ENCODE assay signal across 34 mouse cellular contexts in the genomic region with DNA sequence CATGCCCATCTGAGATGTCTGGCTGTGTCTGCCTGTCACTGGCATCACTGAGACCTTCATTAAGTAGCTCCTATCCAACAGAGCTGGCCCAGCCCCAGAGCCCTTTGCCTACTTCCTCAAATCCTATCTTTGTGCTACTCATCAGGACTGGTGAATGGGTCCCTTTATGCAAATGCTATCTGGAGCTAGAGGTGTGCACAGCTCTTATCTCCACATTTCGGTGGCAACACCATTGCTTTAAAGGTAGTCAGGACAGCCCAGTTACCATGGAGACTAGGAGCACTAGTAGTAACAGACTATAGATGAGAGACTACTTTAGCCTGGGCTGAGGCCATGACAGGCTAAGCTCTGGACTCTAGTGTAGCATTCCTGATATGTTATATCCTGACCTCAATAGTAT. TPM values are rescaled to one million over a fixed set of nuclear protein-coding genes. Genes with fewer than 3 reads are reported as not detected.
A peak's percentile ranks its signal among the peaks of the same experiment; 100 is the strongest.
DNase-seq lines count a peak whose midpoint lies in the region; ATAC-seq and TF ChIP-seq lines count a peak whose summit lies in the region.
"Had no signal": no experiment of that assay in that cellular context is flagged by ENCODE, and none has a peak within 500 bp of the region (broad histone marks: within the 10 kb centered on the region; RNA-seq: fewer than 3 reads in every experiment).

No protein-coding gene starts in this region.

- peak; percentile 28 for DNase-seq in midbrain, embryonic 11.5 days (ENCODE audit: low spot score, missing footprints)
- peak; percentile 95 for DNase-seq in MEL-GATA-1-ER (ENCODE audit: extremely low read depth, low read depth)
- peak; percentile 9 for DNase-seq in stomach, postnatal 0 days (ENCODE audit: low spot score)
- DNase-seq in lung, postnatal 10 days, result no peak
- no peak for DNase-seq in ovary, postnatal 14 days (ENCODE audit: low spot score)
- DNase-seq: adrenal gland, postnatal 36 days; cerebellum, adult 18-20 months; cerebellum, adult 9-10 months; gastrocnemius, postnatal 10 days; gastrocnemius, postnatal 36 days; heart, postnatal 14 days; heart, postnatal 4 days had no signal

- no peak overlapping the region for H3K27ac ChIP-seq in midbrain, embryonic 11.5 days (ENCODE audit: low read depth, low read length)
- H3K27ac ChIP-seq in midbrain, embryonic 13.5 days, result no peak overlapping the region
- H3K27ac ChIP-seq in stomach, postnatal 0 days (replicated peaks), result no peak overlapping the region
- H3K27ac ChIP-seq: embryonic facial prominence, embryonic 10.5 days; embryonic facial prominence, embryonic 13.5 days; forebrain, embryonic 12.5 days; forebrain, embryonic 15.5 days; heart, embryonic 10.5 days; heart, embryonic 13.5 days; hindbrain, embryonic 14.5 days; hindbrain, postnatal 0 days had no signal

- no peak for TF ChIP-seq CTCF in stomach, postnatal 0 days (IDR thresholded peaks at IDR 0.05; ENCODE audit: low read depth)

- no peaks in the 10 kb centered on the region for H3K9me3 ChIP-seq in midbrain, embryonic 11.5 days (ENCODE audit: control insufficient read depth, low read length)
- no peaks in the 10 kb centered on the region for H3K9me3 ChIP-seq in midbrain, embryonic 13.5 days
- H3K9me3 ChIP-seq in stomach, postnatal 0 days (ENCODE audit: control insufficient read depth, low read length), result no peaks in the 10 kb centered on the region
- H3K9me3 ChIP-seq: embryonic facial prominence, embryonic 10.5 days; embryonic facial prominence, embryonic 13.5 days; forebrain, embryonic 12.5 days; forebrain, embryonic 15.5 days; heart, embryonic 10.5 days; heart, embryonic 13.5 days had no signal

- H3K4me2 ChIP-seq in midbrain, embryonic 11.5 days, result no peak overlapping the region
- H3K4me2 ChIP-seq in midbrain, embryonic 13.5 days (replicated peaks), result no peak overlapping the region
- no peak overlapping the region for H3K4me2 ChIP-seq in stomach, postnatal 0 days (replicated peaks; ENCODE audit: low read depth)
- H3K4me2 ChIP-seq: embryonic facial prominence, embryonic 13.5 days; forebrain, embryonic 12.5 days; forebrain, embryonic 15.5 days; heart, embryonic 13.5 days; hindbrain, embryonic 14.5 days had no signal

- H3K9ac ChIP-seq in midbrain, embryonic 11.5 days (ENCODE audit: low read length), result no peak overlapping the region
- no peak overlapping the region for H3K9ac ChIP-seq in midbrain, embryonic 13.5 days (replicated peaks)
- no peak overlapping the region for H3K9ac ChIP-seq in stomach, postnatal 0 days (ENCODE audit: low read length)
- H3K9ac ChIP-seq: embryonic facial prominence, embryonic 13.5 days; forebrain, embryonic 12.5 days; forebrain, embryonic 15.5 days; heart, embryonic 13.5 days; hindbrain, embryonic 14.5 days had no signal

- peaks cover 8% of the 10 kb centered on the region for H3K4me1 ChIP-seq in midbrain, embryonic 11.5 days (ENCODE audit: control insufficient read depth, insufficient read depth, low read length)
- peaks cover 14% of the 10 kb centered on the region for H3K4me1 ChIP-seq in midbrain, embryonic 13.5 days (replicated peaks)
- H3K4me1 ChIP-seq in stomach, postnatal 0 days (replicated peaks; ENCODE audit: control insufficient read depth, insufficient read depth), result no peaks in the 10 kb centered on the region

- ATAC-seq in midbrain, embryonic 11.5 days (ENCODE audit: low FRiP score), result no peak
- no peak for ATAC-seq in midbrain, embryonic 13.5 days
- peak; percentile 22; the same call in 1 of the 2 replicates for ATAC-seq in megakaryocyte, adult 5-6 weeks (ENCODE audit: poor library complexity, severe bottlenecking)
- ATAC-seq in stomach, postnatal 0 days (ENCODE audit: low FRiP score, low TSS enrichment), result no peak
- ATAC-seq in CD4-positive, CD25-positive, alpha-beta regulatory T cell, adult 4 months, result no peak
- ATAC-seq: forebrain, embryonic 15.5 days; hindbrain, postnatal 0 days; inflammation-experienced regulatory T-cells, adult 6 months; intestine, embryonic 16.5 days had no signal

- no peaks in the 10 kb centered on the region for H3K27me3 ChIP-seq in midbrain, embryonic 11.5 days (ENCODE audit: control insufficient read depth, insufficient read depth, low read length)
- H3K27me3 ChIP-seq in midbrain, embryonic 13.5 days, result no peaks in the 10 kb centered on the region
- no peaks in the 10 kb centered on the region for H3K27me3 ChIP-seq in stomach, postnatal 0 days (ENCODE audit: control insufficient read depth, insufficient read depth, low read length)
- H3K27me3 ChIP-seq: embryonic facial prominence, embryonic 13.5 days; forebrain, embryonic 12.5 days; forebrain, embryonic 15.5 days; heart, embryonic 13.5 days had no signal

- no peak for TF ChIP-seq EP300 in stomach, postnatal 0 days (optimal IDR thresholded peaks at IDR 0.05)

- WGBS in midbrain, embryonic 11.5 days, result 87% methylated on average over 1 of the region's 1 CpGs
- WGBS in midbrain, embryonic 13.5 days, result 82% methylated on average over 1 of the region's 1 CpGs
- WGBS in stomach, postnatal 0 days, result 59% methylated on average over 1 of the region's 1 CpGs

- H3K36me3 ChIP-seq in midbrain, embryonic 11.5 days (ENCODE audit: control insufficient read depth, insufficient read depth, low read length), result peaks cover 2% of the 10 kb centered on the region; the same call in 1 of the 2 replicates
- peaks cover 44% of the 10 kb centered on the region for H3K36me3 ChIP-seq in midbrain, embryonic 13.5 days
- 0 out of 2 replicates have a peak, but pooled peaks cover 3% of the 10 kb centered on the region for H3K36me3 ChIP-seq in stomach, postnatal 0 days (ENCODE audit: control insufficient read depth, insufficient read depth, low read length)

- H3K4me3 ChIP-seq in midbrain, embryonic 11.5 days (ENCODE audit: low read depth, low read length), result no peak overlapping the region
- no peak overlapping the region for H3K4me3 ChIP-seq in midbrain, embryonic 13.5 days (replicated peaks)
- no peak overlapping the region for H3K4me3 ChIP-seq in stomach, postnatal 0 days (ENCODE audit: low read depth, low read length)
- H3K4me3 ChIP-seq: embryonic facial prominence, embryonic 10.5 days; embryonic facial prominence, embryonic 13.5 days; erythroblast, embryonic 14.5 days; forebrain, embryonic 12.5 days; forebrain, embryonic 15.5 days; heart, embryonic 10.5 days; heart, embryonic 13.5 days had no signal

RNA-seq across cellular contexts. Expression of a gene that starts 4.6 kb away (rescaled TPM):
- 15.5 and 16.0 TPM in 2 replicates for polyA plus RNA-seq in midbrain, embryonic 11.5 days (2014; fragmentation: Nextera tagmentation; extraction: Ambion mirVana)
- 35.7 and 36.9 TPM in 2 replicates for polyA plus RNA-seq in midbrain, embryonic 13.5 days (2015; fragmentation: Nextera tagmentation; extraction: Ambion mirVana)
- 9.4 and 9.6 TPM in 2 replicates for total RNA-seq in megakaryocyte, adult 5-6 weeks (2015)
- 6.3 and 8.2 TPM in 2 replicates for total RNA-seq in megakaryocyte, adult 5-6 weeks (2017)
- polyA plus RNA-seq in stomach, postnatal 0 days (2015; fragmentation: Nextera tagmentation; extraction: Ambion mirVana), result 12.7 and 13.4 TPM in 2 replicates
- 10 to 100 TPM; 14.3 to 16.0 TPM for polyA plus RNA-seq in CD4-positive, CD25-positive, alpha-beta regulatory T cell, adult 4 months (2017; shearing (Covaris generic))
- polyA plus RNA-seq: erythroblast, embryonic 14.5 days had no signal

RNA-seq across cellular contexts. Expression of a gene that starts 9.1 kb away (rescaled TPM):
- 61.6 and 65.4 TPM in 2 replicates for polyA plus RNA-seq in midbrain, embryonic 11.5 days (2014; fragmentation: Nextera tagmentation; extraction: Ambion mirVana)
- polyA plus RNA-seq in midbrain, embryonic 13.5 days (2015; fragmentation: Nextera tagmentation; extraction: Ambion mirVana), result 38.9 and 40.4 TPM in 2 replicates
- 502 and 576 TPM in 2 replicates for total RNA-seq in megakaryocyte, adult 5-6 weeks (2015)
- total RNA-seq in megakaryocyte, adult 5-6 weeks (2017), result 162 and 178 TPM in 2 replicates
- polyA plus RNA-seq in stomach, postnatal 0 days (2015; fragmentation: Nextera tagmentation; extraction: Ambion mirVana), result 20.0 and 24.6 TPM in 2 replicates
- polyA plus RNA-seq in CD4-positive, CD25-positive, alpha-beta regulatory T cell, adult 4 months (2017; shearing (Covaris generic)), result 100 to 1,000 TPM; 174 to 198 TPM

RNA-seq across cellular contexts. Expression of a gene that starts 13.3 kb away (rescaled TPM):
- 12.5 and 14.6 TPM in 2 replicates for polyA plus RNA-seq in midbrain, embryonic 11.5 days (2014; fragmentation: Nextera tagmentation; extraction: Ambion mirVana)
- 13.7 and 14.2 TPM in 2 replicates for polyA plus RNA-seq in midbrain, embryonic 13.5 days (2015; fragmentation: Nextera tagmentation; extraction: Ambion mirVana)
- 0.14 and 0.20 TPM in 2 replicates for total RNA-seq in megakaryocyte, adult 5-6 weeks (2015)
- not detected in 2 replicates for total RNA-seq in megakaryocyte, adult 5-6 weeks (2017)
- 14.0 and 14.1 TPM in 2 replicates for polyA plus RNA-seq in stomach, postnatal 0 days (2015; fragmentation: Nextera tagmentation; extraction: Ambion mirVana)
- polyA plus RNA-seq in CD4-positive, CD25-positive, alpha-beta regulatory T cell, adult 4 months (2017; shearing (Covaris generic)), result not detected
- polyA plus RNA-seq: inflammation-experienced regulatory T-cells, adult 6 months had no signal

RNA-seq across cellular contexts. Expression of a gene that starts 13.5 kb away (rescaled TPM):
- not detected in 2 replicates for polyA plus RNA-seq in midbrain, embryonic 11.5 days (2014; fragmentation: Nextera tagmentation; extraction: Ambion mirVana)
- not detected in 2 replicates for polyA plus RNA-seq in midbrain, embryonic 13.5 days (2015; fragmentation: Nextera tagmentation; extraction: Ambion mirVana)
- not detected in 2 replicates for total RNA-seq in megakaryocyte, adult 5-6 weeks (2015)
- not detected in 2 replicates for total RNA-seq in megakaryocyte, adult 5-6 weeks (2017)
- not detected in 2 replicates for polyA plus RNA-seq in stomach, postnatal 0 days (2015; fragmentation: Nextera tagmentation; extraction: Ambion mirVana)
- polyA plus RNA-seq in CD4-positive, CD25-positive, alpha-beta regulatory T cell, adult 4 months (2017; shearing (Covaris generic)), result not detected
- total RNA-seq: adrenal gland, adult 18-20 months; adrenal gland, postnatal 10 days; adrenal gland, postnatal 36 days; ES-E14; gastrocnemius, adult 18-20 months; gastrocnemius, postnatal 10 days; gastrocnemius, postnatal 36 days; heart, adult 18-20 months; heart, postnatal 14 days; heart, postnatal 4 days; hindbrain, postnatal 0 days had no signal
- polyA plus RNA-seq: C2C12; embryonic facial prominence, embryonic 10.5 days; embryonic facial prominence, embryonic 13.5 days; erythroblast, embryonic 14.5 days; forebrain, embryonic 12.5 days; forebrain, embryonic 15.5 days; heart, embryonic 10.5 days; heart, embryonic 13.5 days; heart, embryonic 16.5 days; hindbrain, embryonic 11.5 days; hindbrain, embryonic 14.5 days; hindbrain, postnatal 0 days; inflammation-experienced regulatory T-cells, adult 6 months; intestine, embryonic 16.5 days had no signal

RNA-seq across cellular contexts. Expression of a gene that starts 27.9 kb away (rescaled TPM):
- not detected in 2 replicates for polyA plus RNA-seq in midbrain, embryonic 11.5 days (2014; fragmentation: Nextera tagmentation; extraction: Ambion mirVana)
- not detected in 2 replicates for polyA plus RNA-seq in midbrain, embryonic 13.5 days (2015; fragmentation: Nextera tagmentation; extraction: Ambion mirVana)
- not detected in 2 replicates for total RNA-seq in megakaryocyte, adult 5-6 weeks (2015)
- total RNA-seq in megakaryocyte, adult 5-6 weeks (2017), result not detected in 2 replicates
- polyA plus RNA-seq in stomach, postnatal 0 days (2015; fragmentation: Nextera tagmentation; extraction: Ambion mirVana), result not detected in 2 replicates
- polyA plus RNA-seq in CD4-positive, CD25-positive, alpha-beta regulatory T cell, adult 4 months (2017; shearing (Covaris generic)), result not detected
- total RNA-seq: adrenal gland, postnatal 10 days; gastrocnemius, adult 18-20 months; gastrocnemius, postnatal 10 days; gastrocnemius, postnatal 36 days; heart, adult 18-20 months; heart, postnatal 14 days; heart, postnatal 4 days; hindbrain, postnatal 0 days had no signal
- polyA plus RNA-seq: embryonic facial prominence, embryonic 10.5 days; embryonic facial prominence, embryonic 13.5 days; erythroblast, embryonic 14.5 days; forebrain, embryonic 12.5 days; forebrain, embryonic 15.5 days; heart, embryonic 16.5 days; hindbrain, embryonic 11.5 days; hindbrain, postnatal 0 days; inflammation-experienced regulatory T-cells, adult 6 months had no signal

Comparison
In these comparisons a context has a peak if more than half of its experiments do, and no peak if none do; other contexts are left out.
1. DNase-seq: peak in midbrain, embryonic 11.5 days (single experiment), MEL-GATA-1-ER (single experiment) and stomach, postnatal 0 days (single experiment); none in lung, postnatal 10 days (single experiment) and ovary, postnatal 14 days (single experiment).
2. RNA of a gene that starts 13.3 kb away (polyA plus RNA-seq): 12.5 to 14.6 TPM in midbrain, embryonic 11.5 days, 13.7 to 14.2 TPM in midbrain, embryonic 13.5 days and 14.0 to 14.1 TPM in stomach, postnatal 0 days; not detected in CD4-positive, CD25-positive, alpha-beta regulatory T cell, adult 4 months; every median in the first group is over 10 times any median in the second.